Mouse (Mus musculus) forebrain, embryonic 11.5 days (tissue): Measurements from ENCODE around the gene Plekhj1. TPM values are rescaled to one million over a fixed set of nuclear protein-coding genes. Genes with fewer than 3 reads are reported as not detected.
"Not testable (repeated sequence)": the region's sequence is repeated elsewhere in the genome, so short reads cannot be mapped to it uniquely, and the experiment has no call there.

Source experiments
- ATAC-seq: fragments of 200-750 bp; cut with Nextera tagmentation; replicated peaks from 2 replicates; pipeline ENCODE4 v1.8.0; 2017; ENCODE audit warnings: moderate TSS enrichment; ENCODE audit not compliant: low FRiP score
- DNase-seq: peaks from one replicate; pipeline ENCODE4 v3.0.0-alpha.2; 2017; ENCODE audit warnings: low spot score
- H3K27ac ChIP-seq: fragments of 300-500 bp; sonication (generic); 2 replicates; pipeline ENCODE4 v1.5.1; 2014; ENCODE audit warnings: low read depth, low read length
- H3K27me3 ChIP-seq: fragments of 300-500 bp; sonication (generic); 2 replicates; pipeline ENCODE4 v1.6.1; 2014; ENCODE audit warnings: mild to moderate bottlenecking, low read length, mixed read lengths; ENCODE audit not compliant: control insufficient read depth, insufficient read depth
- H3K36me3 ChIP-seq: fragments of 300-500 bp; sonication (generic); 2 replicates; pipeline ENCODE4 v1.6.1; 2014; ENCODE audit warnings: mild to moderate bottlenecking, low read length, moderate library complexity, mixed read lengths; ENCODE audit not compliant: control insufficient read depth, insufficient read depth
- H3K4me1 ChIP-seq: fragments of 300-500 bp; sonication (generic); replicated peaks from 2 replicates; pipeline ENCODE4 v1.6.1; 2014; ENCODE audit warnings: low read length, mixed read lengths; ENCODE audit not compliant: control insufficient read depth, insufficient read depth
- H3K4me2 ChIP-seq: fragments of 300-500 bp; sonication (generic); 2 replicates; pipeline ENCODE4 v1.6.1; 2014; ENCODE audit warnings: low read depth, mild to moderate bottlenecking, low read length, moderate library complexity, mixed read lengths; ENCODE audit not compliant: severe bottlenecking
- H3K4me3 ChIP-seq: fragments of 300-500 bp; sonication (generic); 2 replicates; pipeline ENCODE4 v1.5.1; 2014; ENCODE audit warnings: low read depth, low read length
- H3K9ac ChIP-seq: fragments of 300-500 bp; sonication (generic); 2 replicates; pipeline ENCODE4 v1.6.1; 2014; ENCODE audit warnings: low read length
- H3K9me3 ChIP-seq: fragments of 300-500 bp; sonication (generic); 2 replicates; pipeline ENCODE4 v1.6.1; 2016; ENCODE audit warnings: low read length, mixed read lengths; ENCODE audit not compliant: control insufficient read depth
- WGBS: fragments of 180-500 bp; shearing (Covaris S2); extraction: QIAGEN DNeasy Blood & Tissue Kit; methylation state at CpG from one replicate; pipeline ENCODE4 v1.1.7; 2014; 5-methylcytosine and 5-hydroxymethylcytosine counted together
- polyA plus RNA-seq: library from polyadenylated mRNA; unstranded; fragments of >200 nt; fragmentation: Nextera tagmentation; extraction: Ambion mirVana; gene quantifications from 2 replicates; pipeline ENCODE4 v1.2.1, GENCODE M21; 2014

The Plekhj1 gene
- polyA plus RNA-seq, 1 experiment from 2014 or later = 160 TPM

DNA sequence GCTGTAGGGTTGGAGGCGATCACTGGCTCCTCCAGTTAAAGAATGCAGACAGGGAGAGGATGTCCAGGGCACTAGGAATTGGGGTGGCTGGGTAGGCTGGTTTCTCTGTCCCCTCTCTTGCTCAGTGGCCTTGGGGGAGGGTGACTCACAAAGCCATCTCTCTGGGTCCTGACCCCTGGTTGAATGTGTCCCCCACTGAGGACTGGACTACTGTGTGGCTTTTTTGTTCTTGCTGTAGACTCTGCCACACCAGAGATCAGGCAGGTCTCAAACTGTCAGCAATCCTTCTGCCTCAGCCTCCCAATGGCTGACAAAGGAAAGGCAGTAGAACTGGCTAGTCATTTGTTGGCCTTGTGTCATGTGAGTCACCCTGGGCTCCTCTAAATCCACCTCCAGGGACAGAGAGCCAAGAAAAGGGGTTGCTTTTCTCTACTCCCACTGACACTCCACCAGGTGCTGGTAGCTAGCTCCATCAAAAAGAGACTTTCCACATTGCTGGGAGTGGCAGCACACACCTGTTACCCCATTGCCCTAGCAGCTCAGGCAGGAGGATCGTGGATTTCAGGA, 40.0 kb upstream of the Plekhj1 start:
- no peak overlapping the region for H3K4me3 ChIP-seq
- DNase-seq = no peak
- no peak overlapping the region for H3K4me2 ChIP-seq
- H3K27ac ChIP-seq = no peak overlapping the region
- 59% methylated on average over 2 of the region's 2 CpGs for WGBS
- peaks cover 6% of the 10 kb centered on the region for H3K4me1 ChIP-seq
- no peaks in the 10 kb centered on the region for H3K36me3 ChIP-seq
- no peak for ATAC-seq
- no peaks in the 10 kb centered on the region; the same call in 1 of the 2 replicates for H3K9me3 ChIP-seq
- H3K27me3 ChIP-seq = peaks cover 30% of the 10 kb centered on the region
- H3K9ac ChIP-seq = no peak overlapping the region

DNA sequence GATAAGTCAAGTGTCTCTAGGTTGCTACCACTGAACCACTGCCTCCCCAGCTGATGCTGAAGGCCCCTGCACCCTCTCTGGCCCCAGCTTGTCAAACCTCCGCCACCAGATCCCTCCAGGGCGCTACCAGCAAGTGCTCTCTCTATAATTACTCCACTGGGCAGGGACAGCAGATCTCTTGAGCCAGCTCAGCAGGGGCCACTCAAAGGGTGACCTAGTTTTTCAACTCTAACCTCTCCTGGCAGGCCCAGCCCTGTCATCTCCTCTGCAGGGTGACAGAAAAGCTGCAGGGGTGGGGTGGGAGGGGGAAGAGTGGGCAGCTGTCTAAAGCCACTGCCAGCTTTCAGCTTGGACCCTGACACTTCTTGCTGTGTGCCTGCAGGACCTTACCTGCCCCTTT, 39.4 kb upstream of the Plekhj1 start:
- DNase-seq = no peak
- Histone ChIP-seq H3K36me3 (no peaks in the 10 kb centered on the region), H3K9me3 (no peaks in the 10 kb centered on the region; the same call in 1 of the 2 replicates), H3K4me3 (no peak overlapping the region), H3K27ac (no peak overlapping the region), H3K4me1 (peaks cover 3% of the 10 kb centered on the region; the same call in 1 of the 2 replicates), H3K9ac (no peak overlapping the region), H3K4me2 (no peak overlapping the region), H3K27me3 (peaks cover 24% of the 10 kb centered on the region)
- no peak for ATAC-seq
- 17% methylated on average over 2 of the region's 2 CpGs for WGBS

DNA sequence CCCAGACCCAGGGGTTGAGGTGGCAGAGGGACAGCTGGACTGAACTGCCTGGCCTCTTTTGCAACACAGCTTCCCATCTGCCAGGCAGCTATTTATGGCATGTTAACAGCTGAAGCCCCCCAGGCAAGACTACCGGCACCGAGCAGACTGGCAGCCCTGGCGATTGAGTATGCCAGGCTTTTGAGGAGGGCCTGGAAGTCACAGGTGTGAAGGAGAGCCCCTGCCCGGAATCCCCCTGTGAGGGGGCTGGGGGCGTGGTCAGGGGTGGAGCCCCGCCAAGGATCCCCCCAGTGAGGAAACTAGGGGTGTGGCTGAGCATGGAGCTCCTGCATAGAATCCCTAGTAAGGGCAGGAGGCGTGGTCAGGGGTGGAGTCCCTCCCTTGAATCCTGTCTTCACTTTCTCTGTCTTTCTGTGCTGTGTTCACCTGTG, 38.5 kb upstream of the Plekhj1 start:
- WGBS = 60% methylated on average over 7 of the region's 7 CpGs
- no peak for ATAC-seq

DNA sequence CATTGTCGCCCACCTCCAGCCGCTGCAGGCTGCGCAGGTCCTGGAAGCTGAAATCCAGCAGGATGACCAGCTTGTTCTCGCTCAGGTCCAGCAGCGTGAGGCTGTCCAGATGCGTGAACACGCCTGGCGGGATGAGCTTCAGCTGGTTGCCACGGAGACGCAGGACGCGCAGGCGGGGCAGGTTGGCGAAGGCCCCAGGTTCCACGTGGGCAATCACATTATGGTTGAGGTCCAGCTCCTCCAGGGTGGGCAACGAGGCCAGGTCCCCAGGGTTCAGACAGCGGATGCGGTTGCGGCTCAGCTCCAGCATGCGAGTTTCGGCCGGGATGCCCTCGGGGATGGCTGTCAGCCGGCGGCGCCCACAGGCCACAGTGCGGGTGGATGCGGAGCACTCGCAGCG, 37.2 kb upstream of the Plekhj1 start:
- H3K4me1 ChIP-seq = peaks cover 12% of the 10 kb centered on the region
- no peaks in the 10 kb centered on the region; the same call in 1 of the 2 replicates for H3K9me3 ChIP-seq
- H3K36me3 ChIP-seq = no peaks in the 10 kb centered on the region
- no peak overlapping the region for H3K27ac ChIP-seq
- H3K4me2 ChIP-seq = no peak overlapping the region
- no peak overlapping the region for H3K4me3 ChIP-seq
- ATAC-seq (no peak), DNase-seq (no peak)
- whole genome bisulfite sequencing = 61% methylated on average over 30 of the region's 30 CpGs
- no peak overlapping the region for H3K9ac ChIP-seq
- H3K27me3 ChIP-seq = peaks cover 20% of the 10 kb centered on the region

More for the DNA sequence above, 38.5 kb upstream of the Plekhj1 start:
- no peak overlapping the region for H3K4me3 ChIP-seq
- no peak for DNase-seq
- no peaks in the 10 kb centered on the region; the same call in 1 of the 2 replicates for H3K9me3 ChIP-seq
- H3K27me3 ChIP-seq = peaks cover 20% of the 10 kb centered on the region
- H3K9ac ChIP-seq = no peak overlapping the region
- no peak overlapping the region for H3K27ac ChIP-seq
- no peak overlapping the region for H3K4me2 ChIP-seq
- peaks cover 3% of the 10 kb centered on the region; the same call in 1 of the 2 replicates for H3K4me1 ChIP-seq
- no peaks in the 10 kb centered on the region for H3K36me3 ChIP-seq

DNA sequence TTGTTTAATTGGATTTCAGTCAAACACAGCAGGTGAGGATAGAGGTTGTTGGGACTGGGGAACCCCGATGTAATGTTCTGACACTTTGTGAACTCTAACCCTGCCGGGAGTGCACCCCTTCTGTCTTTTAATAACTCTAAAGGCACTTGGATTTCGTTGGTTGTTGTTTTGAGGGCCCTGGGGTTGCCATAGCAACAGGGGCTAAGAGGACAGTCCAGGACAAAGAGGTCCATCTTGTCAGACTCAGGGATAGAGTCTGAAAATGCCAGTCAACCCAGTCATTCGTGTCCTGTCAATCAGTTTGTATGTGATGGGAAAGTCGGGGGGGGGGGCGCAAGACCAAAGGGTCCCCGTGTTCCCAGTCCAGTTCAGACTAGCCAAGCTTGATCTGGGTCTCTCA, 34.4 kb upstream of the Plekhj1 start:
- Histone ChIP-seq H3K4me3 (no peak overlapping the region), H3K9ac (no peak overlapping the region), H3K36me3 (no peaks in the 10 kb centered on the region; the same call in 1 of the 2 replicates), H3K27ac (no peak overlapping the region), H3K9me3 (no peaks in the 10 kb centered on the region; the same call in 1 of the 2 replicates), H3K4me2 (no peak overlapping the region), H3K4me1 (peaks cover 15% of the 10 kb centered on the region), H3K27me3 (peaks cover 20% of the 10 kb centered on the region)
- DNase-seq = no peak
- ATAC-seq = no peak
- 55% methylated on average over 7 of the region's 7 CpGs for WGBS

DNA sequence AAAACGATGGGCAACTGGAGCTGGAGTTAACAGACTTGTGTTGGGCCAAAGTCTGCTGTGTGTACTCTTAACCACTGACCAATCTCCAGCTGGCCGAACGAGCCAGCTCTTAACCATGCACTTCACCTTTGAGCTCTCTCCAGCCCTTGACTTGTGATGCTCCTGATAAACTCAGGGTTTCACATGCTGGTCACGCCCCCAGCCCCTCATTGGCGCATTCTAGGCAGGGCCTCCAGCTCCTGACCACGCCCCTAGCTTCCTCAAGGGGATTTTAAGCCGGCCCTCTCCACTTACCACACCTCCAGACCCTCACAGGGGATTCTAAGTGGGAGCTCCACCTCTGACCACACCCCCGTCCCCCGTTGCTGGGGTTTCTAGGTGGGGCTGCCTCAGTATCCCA, 32.7 kb upstream of the Plekhj1 start:
- no peaks in the 10 kb centered on the region; the same call in 1 of the 2 replicates for H3K36me3 ChIP-seq
- no peak overlapping the region for H3K9ac ChIP-seq
- H3K4me1 ChIP-seq = peaks cover 18% of the 10 kb centered on the region
- no peaks in the 10 kb centered on the region; the same call in 1 of the 2 replicates for H3K9me3 ChIP-seq
- H3K27me3 ChIP-seq = peaks cover 16% of the 10 kb centered on the region
- 0 out of 2 replicates have a peak overlapping the region, but pooled peaks have one; percentile 24 for H3K4me2 ChIP-seq
- DNase-seq (peak; percentile 84), ATAC-seq (no peak; the same call in 1 of the 2 replicates)
- 1% methylated on average over 9 of the region's 9 CpGs for WGBS
- H3K4me3 ChIP-seq = no peak overlapping the region
- H3K27ac ChIP-seq = no peak overlapping the region

DNA sequence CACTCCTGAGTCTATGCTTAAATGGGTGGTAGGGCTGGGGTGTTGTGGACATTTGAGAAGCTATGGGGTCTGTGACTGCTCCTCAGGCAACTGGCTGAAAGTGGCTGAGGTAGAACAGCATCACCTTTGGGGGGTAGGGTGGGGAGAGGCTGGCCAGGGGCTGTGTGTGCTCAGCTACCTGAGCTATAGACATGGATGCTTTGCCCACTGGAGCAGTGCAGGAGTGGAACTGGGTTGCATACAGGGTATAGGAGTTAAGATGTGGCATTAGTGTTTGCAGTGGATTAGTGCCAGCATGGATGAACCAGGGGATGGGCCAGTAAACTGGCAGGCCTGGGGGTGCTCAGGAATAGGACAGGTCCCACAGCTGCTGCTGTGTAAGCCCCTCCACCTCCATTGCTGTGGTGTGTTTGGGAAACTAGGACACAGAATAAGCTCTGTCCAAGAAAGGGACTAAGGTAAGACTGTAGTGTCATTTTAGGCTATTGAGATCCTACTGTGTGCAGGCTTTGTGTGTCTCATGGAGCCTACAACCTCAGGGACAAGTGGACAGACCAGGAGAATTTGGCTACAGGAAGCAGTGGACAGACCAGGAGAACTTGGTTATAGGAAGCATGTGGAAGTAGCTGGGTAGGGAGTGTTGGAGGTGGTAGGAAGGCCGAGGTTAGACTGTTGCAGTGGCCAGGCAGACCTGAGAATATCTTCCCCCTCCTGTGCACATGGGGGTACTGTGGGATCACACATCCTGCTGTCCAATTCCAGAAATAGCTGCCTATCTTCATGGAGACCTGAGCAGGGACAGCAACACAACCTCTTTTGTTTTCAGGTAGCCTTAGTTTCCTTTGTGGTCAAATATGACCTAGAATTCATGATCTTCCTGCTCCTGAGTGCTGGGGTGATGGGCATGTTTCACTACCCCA, 31.2 kb upstream of the Plekhj1 start:
- Histone ChIP-seq H3K27ac (no peak overlapping the region), H3K4me1 (peaks cover 18% of the 10 kb centered on the region), H3K4me3 (no peak overlapping the region), H3K9ac (no peak overlapping the region), H3K27me3 (peaks cover 2% of the 10 kb centered on the region; the same call in 1 of the 2 replicates), H3K36me3 (no peaks in the 10 kb centered on the region; the same call in 1 of the 2 replicates), H3K4me2 (no peak overlapping the region), H3K9me3 (no peaks in the 10 kb centered on the region)
- ATAC-seq (no peak), DNase-seq (no peak)
- WGBS = 74% methylated on average over 1 of the region's 1 CpGs

DNA sequence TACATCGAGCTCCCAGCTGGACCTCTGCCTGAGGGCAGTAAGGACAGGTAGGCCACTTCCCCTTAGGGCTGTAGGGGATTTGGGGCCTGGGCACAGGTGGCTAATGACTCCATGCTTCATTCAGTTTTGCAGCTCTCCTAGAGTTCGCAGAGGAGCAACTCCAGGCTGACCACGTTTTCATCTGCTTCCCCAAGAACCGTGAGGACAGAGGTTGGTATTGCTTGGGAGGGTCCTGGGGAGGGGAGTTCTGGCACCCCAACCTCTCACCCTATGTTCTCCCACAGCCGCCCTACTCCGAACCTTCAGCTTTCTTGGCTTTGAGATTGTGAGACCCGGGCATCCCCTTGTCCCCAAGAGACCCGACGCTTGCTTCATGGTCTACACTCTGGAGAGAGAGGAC, 30.2 kb upstream of the Plekhj1 start:
- DNase-seq, H3K9me3 ChIP-seq, H3K27me3 ChIP-seq, H3K27ac ChIP-seq, ATAC-seq, H3K4me2 ChIP-seq, H3K9ac ChIP-seq, H3K36me3 ChIP-seq, H3K4me3 ChIP-seq: not testable (repeated sequence)
- H3K4me1 ChIP-seq = peaks cover 18% of the 10 kb centered on the region
- 92% methylated on average over 9 of the region's 9 CpGs for WGBS
